Mouse (Mus musculus) olfactory bulb, adult 2 months (tissue): Measurements from ENCODE around the gene Gm13283. TPM values are rescaled to one million over a fixed set of nuclear protein-coding genes. Genes with fewer than 3 reads are reported as not detected.
"Not testable (repeated sequence)": the region's sequence is repeated elsewhere in the genome, so short reads cannot be mapped to it uniquely, and the experiment has no call there.

ENCODE experiments used
- H3K27ac ChIP-seq: fragments of 200-500 bp; 2 replicates; pipeline ENCODE4 v1.5.1; 2012; ENCODE audit warnings: low read depth, low read length; ENCODE audit not compliant: insufficient read depth
- H3K4me1 ChIP-seq: fragments of 200-500 bp; 2 replicates; pipeline ENCODE4 v1.6.1; 2012; ENCODE audit warnings: low read length; ENCODE audit not compliant: control insufficient read depth, insufficient read depth
- H3K4me3 ChIP-seq: fragments of 200-500 bp; 2 replicates; pipeline ENCODE4 v1.5.1; 2012; ENCODE audit warnings: mild to moderate bottlenecking, low read depth, low read length, moderate library complexity; ENCODE audit not compliant: insufficient read depth
- WGBS: fragments of 180-500 bp; shearing (Covaris S2); methylation state at CpG from one replicate; pipeline ENCODE4 v1.1.7; 2018; 5-methylcytosine and 5-hydroxymethylcytosine counted together
- polyA plus RNA-seq: library from polyadenylated mRNA; stranded (reverse); fragments of >200 nt; gene quantifications from 2 replicates; pipeline ENCODE4 v1.2.4, GENCODE M21; 2012; ENCODE audit warnings: low replicate concordance; ENCODE audit not compliant: missing spikeins, insufficient read depth, insufficient read length

Gm13283 gene
- polyA plus RNA-seq, 1 experiment = not detected

- H3K4me3 ChIP-seq, H3K4me1 ChIP-seq, H3K27ac ChIP-seq: not testable (repeated sequence)
- WGBS = no CpG with 5 or more reads among the region's 32 CpGs
These were observed 13.6 kb downstream of the Gm13283 start, which contains the start of gene Gm13290 for GRCm38 (mm10) chr4:88773534-88773933. TSS of gene Gm13290 (plus strand) at chr4:88773834.

- WGBS = no CpG with 5 or more reads among the region's 29 CpGs
- H3K4me1 ChIP-seq, H3K4me3 ChIP-seq, H3K27ac ChIP-seq: not testable (repeated sequence)
These were observed 16.7 kb downstream of the Gm13283 start, which contains the start of gene Gm13289 for GRCm38 (mm10) chr4:88776622-88777021. TSS of gene Gm13289 (plus strand) at chr4:88776922.

- H3K4me1 ChIP-seq, H3K27ac ChIP-seq, H3K4me3 ChIP-seq: not testable (repeated sequence)
- WGBS = no CpG with 5 or more reads among the region's 29 CpGs
These were observed 19.6 kb downstream of the Gm13283 start, which contains the start of gene Gm13272 for GRCm38 (mm10) chr4:88779550-88779949. TSS of gene Gm13272 (plus strand) at chr4:88779850.

- not testable (repeated sequence) for H3K27ac ChIP-seq, H3K4me3 ChIP-seq, H3K4me1 ChIP-seq
- WGBS = 59% methylated on average over 16 of the region's 18 CpGs
These were observed 20.4 kb downstream of the Gm13283 start for GRCm38 (mm10) chr4:88780320-88780719.

DNA sequence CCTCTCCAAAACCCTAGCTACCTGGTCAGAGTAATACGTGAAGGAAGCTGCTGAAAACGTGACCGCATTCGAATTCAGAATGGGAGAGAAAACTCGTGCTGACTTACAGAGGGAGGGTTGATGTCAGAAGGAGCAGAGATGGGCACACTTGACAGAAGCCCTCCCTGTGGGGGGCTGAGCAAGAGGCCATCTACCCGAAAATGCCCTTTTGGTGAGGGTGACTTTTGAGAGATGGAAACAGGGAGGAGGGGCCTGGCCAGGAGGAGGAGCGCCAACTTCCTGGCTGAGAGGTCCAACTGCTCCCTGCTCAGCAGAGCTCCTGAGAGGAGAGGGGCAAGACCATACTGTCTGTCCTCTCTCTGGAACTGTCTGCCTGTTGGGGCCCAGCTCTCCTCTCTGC lies 21.9 kb downstream of the Gm13283 start, which contains the start of gene Ifnz:
TSS of gene Ifnz (plus strand) at position 301 of the 400 bp plus-strand sequence.
- 22% methylated on average over 5 of the region's 7 CpGs for WGBS
- H3K4me3 ChIP-seq = peak within 1 kb of the TSS; percentile 29; the same call in 1 of the 2 replicates
- not testable (repeated sequence) for H3K4me1 ChIP-seq, H3K27ac ChIP-seq

DNA sequence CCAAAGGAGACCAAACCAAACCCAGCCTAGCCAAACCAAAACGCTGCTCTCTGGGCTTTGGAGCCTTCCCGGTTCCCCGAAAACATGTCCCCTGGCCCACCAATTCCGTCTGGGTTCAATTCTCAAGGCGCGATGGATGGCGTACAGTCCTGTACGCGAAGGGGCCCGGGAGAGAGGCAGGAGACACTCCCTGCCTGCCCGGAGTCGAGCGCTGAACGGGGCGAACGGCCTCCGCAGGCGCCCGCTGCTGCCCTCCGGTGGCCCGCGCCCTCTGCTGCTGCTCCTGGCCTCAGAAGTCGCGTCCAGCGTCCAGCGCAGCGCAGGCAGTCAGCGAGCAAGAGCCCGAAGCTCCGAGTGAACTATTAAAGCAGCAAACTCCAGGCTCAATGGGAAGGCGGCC lies 22.4 kb downstream of the Gm13283 start:
- H3K4me3 ChIP-seq = peak overlapping the region; percentile 29; the same call in 1 of the 2 replicates
- not testable (repeated sequence) for H3K4me1 ChIP-seq, H3K27ac ChIP-seq
- WGBS = 0% methylated on average over 11 of the region's 31 CpGs

DNA sequence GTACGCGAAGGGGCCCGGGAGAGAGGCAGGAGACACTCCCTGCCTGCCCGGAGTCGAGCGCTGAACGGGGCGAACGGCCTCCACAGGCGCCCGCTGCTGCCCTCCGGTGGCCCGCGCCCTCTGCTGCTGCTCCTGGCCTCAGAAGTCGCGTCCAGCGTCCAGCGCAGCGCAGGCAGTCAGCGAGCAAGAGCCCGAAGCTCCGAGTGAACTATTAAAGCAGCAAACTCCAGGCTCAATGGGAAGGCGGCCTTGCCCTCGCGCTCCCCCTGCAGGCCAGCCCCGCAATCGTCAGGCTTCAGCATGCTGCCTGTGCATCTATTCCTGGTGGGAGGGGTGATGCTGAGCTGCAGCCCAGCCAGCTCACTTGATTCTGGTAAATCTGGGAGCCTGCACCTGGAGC lies 25.5 kb downstream of the Gm13283 start, which contains the start of gene Gm13276:
TSS of gene Gm13276 (plus strand) at position 301 of the 400 bp plus-strand sequence.
- not testable (repeated sequence) for H3K4me3 ChIP-seq, H3K4me1 ChIP-seq, H3K27ac ChIP-seq
- WGBS = no CpG with 5 or more reads among the region's 27 CpGs

GRCm38 (mm10) chr4:88788402-88788801 lies 28.5 kb downstream of the Gm13283 start, which contains the start of gene Gm13277:
TSS of gene Gm13277 (plus strand) at chr4:88788632.
- not testable (repeated sequence) for H3K4me1 ChIP-seq, H3K27ac ChIP-seq, H3K4me3 ChIP-seq
- WGBS = 0% methylated on average over 3 of the region's 28 CpGs

DNA sequence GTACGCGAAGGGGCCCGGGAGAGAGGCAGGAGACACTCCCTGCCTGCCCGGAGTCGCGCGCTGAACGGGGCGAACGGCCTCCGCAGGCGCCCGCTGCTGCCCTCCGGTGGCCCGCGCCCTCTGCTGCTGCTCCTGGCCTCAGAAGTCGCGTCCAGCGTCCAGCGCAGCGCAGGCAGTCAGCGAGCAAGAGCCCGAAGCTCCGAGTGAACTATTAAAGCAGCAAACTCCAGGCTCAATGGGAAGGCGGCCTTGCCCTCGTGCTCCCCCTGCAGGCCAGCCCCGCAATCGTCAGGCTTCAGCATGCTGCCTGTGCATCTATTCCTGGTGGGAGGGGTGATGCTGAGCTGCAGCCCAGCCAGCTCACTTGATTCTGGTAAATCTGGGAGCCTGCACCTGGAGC lies 31.3 kb downstream of the Gm13283 start, which contains the start of gene Gm13278:
TSS of gene Gm13278 (plus strand) at position 301 of the 400 bp plus-strand sequence.
- WGBS = no CpG with 5 or more reads among the region's 28 CpGs
- not testable (repeated sequence) for H3K27ac ChIP-seq, H3K4me1 ChIP-seq, H3K4me3 ChIP-seq

GRCm38 (mm10) chr4:88793936-88794675 lies 34.2 kb downstream of the Gm13283 start, which contains the start of gene Gm13275:
TSS of gene Gm13275 (plus strand) at chr4:88794487.
- H3K27ac ChIP-seq, H3K4me3 ChIP-seq, H3K4me1 ChIP-seq: not testable (repeated sequence)
- under 1% methylated on average over 14 of the region's 52 CpGs for WGBS

DNA sequence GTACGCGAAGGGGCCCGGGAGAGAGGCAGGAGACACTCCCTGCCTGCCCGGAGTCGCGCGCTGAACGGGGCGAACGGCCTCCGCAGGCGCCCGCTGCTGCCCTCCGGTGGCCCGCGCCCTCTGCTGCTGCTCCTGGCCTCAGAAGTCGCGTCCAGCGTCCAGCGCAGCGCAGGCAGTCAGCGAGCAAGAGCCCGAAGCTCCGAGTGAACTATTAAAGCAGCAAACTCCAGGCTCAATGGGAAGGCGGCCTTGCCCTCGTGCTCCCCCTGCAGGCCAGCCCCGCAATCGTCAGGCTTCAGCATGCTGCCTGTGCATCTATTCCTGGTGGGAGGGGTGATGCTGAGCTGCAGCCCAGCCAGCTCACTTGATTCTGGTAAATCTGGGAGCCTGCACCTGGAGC lies 37.2 kb downstream of the Gm13283 start, which contains the start of gene Gm13279:
TSS of gene Gm13279 (plus strand) at position 301 of the 400 bp plus-strand sequence.
- no CpG with 5 or more reads among the region's 28 CpGs for WGBS
- H3K4me3 ChIP-seq, H3K27ac ChIP-seq, H3K4me1 ChIP-seq: not testable (repeated sequence)

DNA sequence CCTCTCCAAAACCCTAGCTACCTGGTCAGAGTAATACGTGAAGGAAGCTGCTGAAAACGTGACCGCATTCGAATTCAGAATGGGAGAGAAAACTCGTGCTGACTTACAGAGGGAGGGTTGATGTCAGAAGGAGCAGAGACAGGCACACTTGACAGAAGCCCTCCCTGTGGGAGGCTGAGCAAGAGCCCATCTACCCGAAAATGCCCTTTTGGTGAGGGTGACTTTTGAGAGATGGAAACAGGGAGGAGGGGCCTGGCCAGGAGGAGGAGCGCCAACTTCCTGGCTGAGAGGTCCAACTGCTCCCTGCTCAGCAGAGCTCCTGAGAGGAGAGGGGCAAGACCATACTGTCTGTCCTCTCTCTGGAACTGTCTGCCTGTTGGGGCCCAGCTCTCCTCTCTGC lies 39.4 kb downstream of the Gm13283 start, which contains the start of gene Gm13285:
TSS of gene Gm13285 (plus strand) at position 301 of the 400 bp plus-strand sequence.
- H3K4me1 ChIP-seq, H3K27ac ChIP-seq, H3K4me3 ChIP-seq: not testable (repeated sequence)
- 23% methylated on average over 6 of the region's 7 CpGs for WGBS

GRCm38 (mm10) chr4:88802954-88803353 lies 43.0 kb downstream of the Gm13283 start, which contains the start of gene Gm13287:
TSS of gene Gm13287 (plus strand) at chr4:88803254.
- not testable (repeated sequence) for H3K4me3 ChIP-seq, H3K4me1 ChIP-seq, H3K27ac ChIP-seq
- WGBS = no CpG with 5 or more reads among the region's 29 CpGs

DNA sequence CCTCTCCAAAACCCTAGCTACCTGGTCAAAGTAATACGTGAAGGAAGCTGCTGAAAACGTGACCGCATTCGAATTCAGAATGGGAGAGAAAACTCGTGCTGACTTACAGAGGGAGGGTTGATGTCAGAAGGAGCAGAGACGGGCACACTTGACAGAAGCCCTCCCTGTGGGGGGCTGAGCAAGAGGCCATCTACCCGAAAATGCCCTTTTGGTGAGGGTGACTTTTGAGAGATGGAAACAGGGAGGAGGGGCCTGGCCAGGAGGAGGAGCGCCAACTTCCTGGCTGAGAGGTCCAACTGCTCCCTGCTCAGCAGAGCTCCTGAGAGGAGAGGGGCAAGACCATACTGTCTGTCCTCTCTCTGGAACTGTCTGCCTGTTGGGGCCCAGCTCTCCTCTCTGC lies 45.3 kb downstream of the Gm13283 start, which contains the start of gene Gm13288:
TSS of gene Gm13288 (plus strand) at position 301 of the 400 bp plus-strand sequence.
- not testable (repeated sequence) for H3K27ac ChIP-seq, H3K4me1 ChIP-seq
- no CpG with 5 or more reads among the region's 8 CpGs for WGBS

More for the DNA sequence above, 45.3 kb downstream of the Gm13283 start, which contains the start of gene Gm13288:
- peak within 1 kb of the TSS; percentile 39 for H3K4me3 ChIP-seq
